Mouse (Mus musculus) neural tube, embryonic 13.5 days (tissue): ENCODE data around the gene Mrm1. TPM values are rescaled to one million over a fixed set of nuclear protein-coding genes. Genes with fewer than 3 reads are reported as not detected.

ENCODE experiments used
- ATAC-seq: fragments of 200-750 bp; cut with Nextera tagmentation; 2 replicates; pipeline ENCODE4 v1.8.0; 2017; ENCODE audit warnings: low read depth, mild to moderate bottlenecking, moderate TSS enrichment, moderate library complexity
- H3K27ac ChIP-seq: fragments of 300-500 bp; sonication (generic); replicated peaks from 2 replicates; pipeline ENCODE4 v1.5.1; 2015; ENCODE audit warnings: moderate library complexity, mild to moderate bottlenecking, inconsistent platforms
- H3K27me3 ChIP-seq: fragments of 300-500 bp; sonication (generic); 2 replicates; pipeline ENCODE4 v1.6.1; 2015; ENCODE audit warnings: mild to moderate bottlenecking, inconsistent platforms
- H3K36me3 ChIP-seq: fragments of 300-500 bp; sonication (generic); 2 replicates; pipeline ENCODE4 v1.6.1; 2015; ENCODE audit warnings: mild to moderate bottlenecking, inconsistent platforms
- H3K4me1 ChIP-seq: fragments of 300-500 bp; sonication (generic); replicated peaks from 2 replicates; pipeline ENCODE4 v1.6.1; 2015; ENCODE audit warnings: inconsistent platforms
- H3K4me2 ChIP-seq: fragments of 300-500 bp; sonication (generic); 2 replicates; pipeline ENCODE4 v1.6.1; 2015; ENCODE audit warnings: inconsistent platforms, mild to moderate bottlenecking, moderate library complexity
- H3K4me3 ChIP-seq: fragments of 300-500 bp; sonication (generic); 2 replicates; pipeline ENCODE4 v1.5.1; 2015; ENCODE audit warnings: mild to moderate bottlenecking, inconsistent platforms
- H3K9ac ChIP-seq: fragments of 300-500 bp; sonication (generic); 2 replicates; pipeline ENCODE4 v1.6.1; 2015; ENCODE audit warnings: moderate library complexity, mild to moderate bottlenecking, inconsistent platforms
- H3K9me3 ChIP-seq: fragments of 300-500 bp; sonication (generic); 2 replicates; pipeline ENCODE4 v1.6.1; 2016; ENCODE audit warnings: inconsistent platforms
- WGBS: fragments of 180-500 bp; shearing (Covaris S2); methylation state at CpG from one replicate; pipeline ENCODE4 v1.1.7; 2015; 5-methylcytosine and 5-hydroxymethylcytosine counted together
- polyA plus RNA-seq: library from polyadenylated mRNA; unstranded; fragments of >200 nt; fragmentation: Nextera tagmentation; extraction: Ambion mirVana; gene quantifications from 2 replicates; pipeline ENCODE4 v1.2.1, GENCODE M21; 2015

The Mrm1 gene
- polyA plus RNA-seq, 1 experiment from 2014 or later = 10.5 TPM

DNA sequence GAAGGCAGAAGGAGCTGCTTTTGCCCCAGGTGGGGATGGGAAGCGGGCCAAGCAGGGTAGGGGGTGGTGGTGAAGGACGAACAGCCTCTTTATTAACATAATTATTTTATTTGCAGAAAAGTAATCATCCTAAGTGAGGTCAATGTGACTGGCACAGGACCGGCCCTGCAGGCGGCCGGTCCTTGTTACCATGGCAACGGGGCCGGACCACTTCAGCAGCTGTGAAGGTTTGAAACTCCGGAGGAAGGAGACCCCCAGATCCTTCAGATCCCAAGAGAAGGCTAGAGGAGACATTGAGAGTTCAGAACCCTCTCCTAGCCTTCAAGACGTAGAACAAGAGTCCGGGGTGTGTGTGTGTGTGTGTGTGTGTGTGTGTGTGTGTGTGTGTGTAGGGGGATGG lies 22.3 kb downstream of the Mrm1 start:
- Histone ChIP-seq H3K36me3 (no peaks in the 10 kb centered on the region), H3K4me2 (no peak overlapping the region), H3K9me3 (no peaks in the 10 kb centered on the region), H3K27me3 (0 out of 2 replicates have a peak, but pooled peaks cover 8% of the 10 kb centered on the region), H3K27ac (no peak overlapping the region), H3K9ac (0 out of 2 replicates have a peak overlapping the region, but pooled peaks have one; percentile 28), H3K4me3 (no peak overlapping the region), H3K4me1 (peaks cover 22% of the 10 kb centered on the region)
- 25% methylated on average over 10 of the region's 10 CpGs for WGBS
- no peak for ATAC-seq

DNA sequence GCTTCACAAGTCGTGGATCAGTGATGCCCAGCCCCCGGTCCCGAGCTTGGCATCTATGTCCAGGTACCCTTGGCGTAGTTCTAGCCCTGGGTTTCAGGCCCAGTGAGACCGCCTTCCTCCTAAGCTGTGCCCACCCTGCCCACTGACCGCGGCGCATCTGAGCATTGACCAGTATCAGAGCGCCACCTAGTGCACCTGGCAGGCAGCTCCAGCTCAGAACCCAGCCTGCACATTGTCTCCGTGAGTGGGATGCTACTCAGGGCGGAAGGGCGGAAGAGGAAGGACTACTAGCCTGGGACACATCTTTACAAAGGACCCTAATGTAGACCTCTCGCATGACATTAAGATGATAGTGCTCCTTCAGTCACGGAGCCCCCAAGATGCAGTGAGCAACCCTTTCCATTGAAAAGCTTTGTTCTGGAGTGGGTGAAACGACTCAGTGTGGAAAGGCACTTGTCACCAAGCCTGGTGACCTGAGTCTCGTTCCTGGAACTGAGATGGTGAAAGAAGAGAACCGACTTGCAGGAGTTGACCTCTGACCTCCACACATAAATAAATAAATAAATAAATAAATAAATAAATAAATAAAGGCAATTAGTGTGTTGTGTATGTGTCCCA lies 24.7 kb downstream of the Mrm1 start:
- no peak overlapping the region for H3K4me3 ChIP-seq
- WGBS = 11% methylated on average over 17 of the region's 17 CpGs
- H3K9me3 ChIP-seq = no peaks in the 10 kb centered on the region
- peak overlapping the region; percentile 51; the same call in 1 of the 2 replicates for H3K9ac ChIP-seq
- peaks cover 22% of the 10 kb centered on the region for H3K4me1 ChIP-seq
- ATAC-seq = peak; percentile 90
- peak overlapping the region; percentile 42 for H3K4me2 ChIP-seq
- no peak overlapping the region for H3K27ac ChIP-seq
- 0 out of 2 replicates have a peak, but pooled peaks cover 12% of the 10 kb centered on the region for H3K27me3 ChIP-seq
- H3K36me3 ChIP-seq = no peaks in the 10 kb centered on the region

DNA sequence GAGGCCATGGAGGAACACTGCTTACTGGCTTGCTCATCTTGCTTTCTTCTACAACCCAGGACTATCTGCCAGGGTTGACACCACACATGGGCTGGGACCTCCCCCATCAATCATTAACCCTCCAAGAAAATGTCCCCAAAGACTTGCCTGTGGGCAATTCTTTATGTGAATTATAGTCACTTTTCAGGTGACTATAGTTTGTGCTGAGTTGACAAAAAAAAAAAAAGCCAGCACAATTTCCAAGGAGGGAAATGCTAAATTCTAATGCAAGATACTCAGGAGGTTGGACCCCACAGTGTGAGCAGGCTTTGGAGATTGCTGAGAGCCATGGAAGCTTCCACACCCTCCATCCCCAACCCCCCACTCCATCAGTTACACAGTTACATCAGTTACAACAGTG lies 25.8 kb downstream of the Mrm1 start:
- H3K4me1 ChIP-seq = peaks cover 22% of the 10 kb centered on the region
- H3K27ac ChIP-seq = no peak overlapping the region
- no peak for ATAC-seq
- peaks cover 12% of the 10 kb centered on the region; the same call in 1 of the 2 replicates for H3K27me3 ChIP-seq
- H3K4me3 ChIP-seq = no peak overlapping the region
- no peaks in the 10 kb centered on the region for H3K9me3 ChIP-seq
- no peaks in the 10 kb centered on the region for H3K36me3 ChIP-seq
- no peak overlapping the region for H3K4me2 ChIP-seq
- H3K9ac ChIP-seq = no peak overlapping the region

DNA sequence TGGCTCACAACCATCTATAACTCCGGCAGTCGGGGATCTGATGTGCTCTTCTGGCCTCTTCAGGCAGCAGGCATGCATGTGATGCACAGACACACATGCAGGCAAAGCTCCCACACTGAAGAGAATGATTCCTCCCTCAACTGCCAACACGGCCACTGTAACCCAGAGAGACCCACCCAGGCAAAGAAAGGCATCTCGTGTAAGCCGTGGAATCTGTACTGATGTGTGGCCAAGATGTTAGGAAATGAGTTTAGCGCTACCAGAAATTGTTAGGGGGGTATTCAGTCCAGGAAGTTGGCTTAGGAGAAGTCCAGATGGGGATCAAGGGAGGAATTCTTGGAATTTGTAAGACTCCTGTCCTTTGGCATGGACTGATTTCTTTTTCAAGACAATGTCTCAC lies 28.9 kb downstream of the Mrm1 start:
- Histone ChIP-seq H3K4me2 (no peak overlapping the region), H3K9me3 (no peaks in the 10 kb centered on the region), H3K27ac (no peak overlapping the region), H3K36me3 (no peaks in the 10 kb centered on the region), H3K4me1 (peaks cover 13% of the 10 kb centered on the region), H3K9ac (no peak overlapping the region), H3K27me3 (peaks cover 9% of the 10 kb centered on the region; the same call in 1 of the 2 replicates), H3K4me3 (no peak overlapping the region)
- 52% methylated on average over 6 of the region's 6 CpGs for WGBS
- ATAC-seq = no peak

DNA sequence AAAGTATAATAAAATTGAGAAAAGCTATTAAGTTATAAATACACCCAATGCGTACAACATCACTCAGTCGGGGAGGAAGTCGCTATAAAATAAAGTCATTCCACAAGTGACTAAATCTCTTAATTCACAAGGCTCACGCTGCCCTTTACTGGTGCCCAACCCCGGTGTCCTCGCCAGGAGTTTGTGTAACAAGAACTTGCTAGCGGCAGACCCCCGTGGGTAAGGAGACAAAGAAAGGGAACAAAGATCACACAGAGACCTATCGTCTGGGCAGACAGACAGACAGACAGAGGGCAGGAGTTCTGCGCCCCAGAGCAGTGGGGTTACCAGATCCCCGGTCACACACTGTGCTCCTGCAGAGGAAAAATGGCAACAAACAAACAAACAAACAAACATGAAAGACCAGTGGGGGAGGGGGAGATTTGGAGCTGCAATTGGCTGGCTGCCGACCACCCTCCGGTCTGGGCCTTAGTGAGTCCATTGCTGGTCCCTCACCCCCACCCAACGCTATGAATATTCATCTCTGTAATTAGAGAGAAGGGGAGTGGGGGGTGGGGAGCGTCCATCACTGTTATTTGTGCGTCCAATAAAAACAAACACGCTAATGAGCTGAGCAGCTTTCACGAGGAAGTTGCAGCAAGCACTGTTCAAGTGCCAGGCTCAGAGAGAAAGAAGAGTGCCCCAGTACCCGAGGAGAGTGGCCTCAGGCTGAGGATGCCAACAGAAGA lies 39.0 kb downstream of the Mrm1 start:
- Histone ChIP-seq H3K4me2 (peak overlapping the region; percentile 43), H3K4me3 (no peak overlapping the region), H3K27me3 (peaks cover 40% of the 10 kb centered on the region), H3K27ac (0 out of 2 replicates have a peak overlapping the region, but pooled peaks have one; percentile 15), H3K9ac (0 out of 2 replicates have a peak overlapping the region, but pooled peaks have one; percentile 38), H3K36me3 (no peaks in the 10 kb centered on the region), H3K4me1 (peaks cover 51% of the 10 kb centered on the region), H3K9me3 (no peaks in the 10 kb centered on the region)
- ATAC-seq = peak; percentile 40
- WGBS = 1% methylated on average over 19 of the region's 19 CpGs

DNA sequence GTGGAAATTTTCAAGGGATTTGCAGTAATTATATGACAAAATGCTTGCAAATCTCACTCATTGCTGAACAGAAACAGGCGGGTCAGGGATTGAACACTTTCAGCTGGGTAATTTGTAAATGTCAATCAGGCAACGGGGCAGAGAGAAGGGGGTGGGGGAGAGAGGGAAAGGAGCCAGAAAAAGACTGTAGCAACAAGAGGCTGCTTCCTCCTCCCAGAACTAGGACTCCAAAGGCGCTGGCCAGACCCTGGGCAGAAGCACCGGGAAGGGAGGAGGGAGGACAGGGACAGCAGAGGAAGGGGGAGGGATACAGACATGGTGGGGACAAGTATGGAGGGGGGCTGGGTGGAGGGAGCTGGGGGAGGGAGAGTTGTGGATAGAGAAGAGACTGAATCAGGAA lies 43.8 kb downstream of the Mrm1 start:
- H3K9ac ChIP-seq = no peak overlapping the region
- peaks cover 64% of the 10 kb centered on the region for H3K4me1 ChIP-seq
- H3K4me2 ChIP-seq = no peak overlapping the region
- no peaks in the 10 kb centered on the region for H3K9me3 ChIP-seq
- H3K27me3 ChIP-seq = peaks cover 30% of the 10 kb centered on the region
- H3K27ac ChIP-seq = peak overlapping the region; percentile 74
- 3% methylated on average over 4 of the region's 4 CpGs for WGBS
- H3K36me3 ChIP-seq = no peaks in the 10 kb centered on the region
- ATAC-seq = no peak
- H3K4me3 ChIP-seq = no peak overlapping the region

DNA sequence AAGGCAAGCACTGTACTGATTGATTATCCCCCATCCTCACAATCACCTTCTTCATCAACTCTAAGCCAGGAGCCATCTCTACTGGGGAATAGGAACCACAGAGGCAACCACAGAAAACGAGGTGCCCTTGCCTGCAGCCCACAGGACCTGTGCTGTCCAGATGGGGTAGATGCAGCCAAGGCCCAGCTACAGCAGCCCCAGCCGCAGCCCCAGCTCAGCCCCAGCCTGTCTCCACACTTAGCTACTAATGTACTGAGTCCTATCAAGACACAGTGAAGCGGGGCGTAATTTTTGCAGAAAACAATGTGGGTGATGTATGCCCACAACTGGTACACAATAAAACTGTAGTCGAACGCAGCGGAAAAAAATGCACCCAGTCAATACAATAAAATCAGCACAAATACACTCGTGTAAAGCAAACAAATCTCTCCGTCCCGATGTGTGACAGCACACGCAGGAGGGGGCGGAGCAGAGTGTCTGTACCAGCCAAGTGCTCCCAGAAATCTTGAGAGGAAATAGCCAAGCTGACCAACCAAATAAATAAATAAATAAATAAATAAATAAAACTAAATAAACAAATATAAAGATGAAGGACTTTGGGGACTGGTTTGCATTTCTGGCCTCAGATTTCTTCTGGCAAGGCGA lies 44.3 kb downstream of the Mrm1 start:
- peak overlapping the region; percentile 74 for H3K27ac ChIP-seq
- no peaks in the 10 kb centered on the region for H3K36me3 ChIP-seq
- no peak overlapping the region for H3K9ac ChIP-seq
- 37% methylated on average over 13 of the region's 13 CpGs for WGBS
- no peaks in the 10 kb centered on the region for H3K9me3 ChIP-seq
- H3K4me2 ChIP-seq = no peak overlapping the region
- peaks cover 59% of the 10 kb centered on the region for H3K4me1 ChIP-seq
- H3K27me3 ChIP-seq = peaks cover 30% of the 10 kb centered on the region
- H3K4me3 ChIP-seq = no peak overlapping the region
- no peak for ATAC-seq

DNA sequence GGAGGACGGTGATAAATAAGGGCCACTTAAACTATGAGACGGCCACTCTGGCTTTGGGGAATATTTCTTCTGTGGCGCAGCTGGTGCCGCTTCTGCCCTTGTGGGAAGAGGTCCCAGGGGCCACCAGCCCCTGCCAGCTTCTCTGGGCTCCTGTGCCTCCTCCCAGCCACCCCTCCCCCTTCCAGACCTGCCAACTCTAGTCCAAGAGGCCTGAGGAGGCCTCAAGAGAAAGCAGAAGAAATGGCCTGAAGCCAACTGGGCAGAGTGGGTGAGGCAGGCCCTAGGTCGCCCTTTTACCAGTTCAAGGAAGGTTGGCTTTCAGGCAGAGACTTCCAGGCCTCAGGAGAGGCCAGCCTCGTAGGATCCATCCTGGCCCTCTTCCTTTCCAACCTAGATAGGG lies 51.4 kb downstream of the Mrm1 start:
- WGBS = 36% methylated on average over 6 of the region's 6 CpGs
- peaks cover 69% of the 10 kb centered on the region for H3K4me1 ChIP-seq
- peak overlapping the region; percentile 61 for H3K27ac ChIP-seq
- H3K4me2 ChIP-seq = no peak overlapping the region
- no peaks in the 10 kb centered on the region for H3K36me3 ChIP-seq
- peaks cover 10% of the 10 kb centered on the region; the same call in 1 of the 2 replicates for H3K27me3 ChIP-seq
- no peak overlapping the region for H3K9ac ChIP-seq
- no peak for ATAC-seq
- H3K9me3 ChIP-seq = no peaks in the 10 kb centered on the region
- no peak overlapping the region for H3K4me3 ChIP-seq

DNA sequence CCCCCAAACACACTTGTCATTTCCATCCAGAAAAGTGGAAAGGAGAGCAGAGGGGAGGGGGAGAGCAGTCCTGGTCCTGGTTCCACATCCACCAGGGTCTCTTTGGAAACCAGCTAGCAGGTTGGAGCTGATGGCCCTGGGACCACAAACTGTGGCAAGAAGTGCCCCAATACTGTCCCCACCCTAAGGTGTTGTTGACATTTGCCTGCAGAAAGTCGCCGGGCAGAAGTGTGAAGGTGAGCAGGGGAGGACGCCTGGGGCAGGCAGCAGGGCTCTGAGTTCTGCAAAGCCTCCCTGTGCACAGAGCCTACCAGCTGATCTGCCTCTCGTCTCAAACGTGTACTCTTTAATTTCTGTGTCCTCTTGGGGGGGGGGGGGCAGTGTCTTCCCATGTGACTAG lies 54.2 kb downstream of the Mrm1 start:
- Histone ChIP-seq H3K9ac (peak overlapping the region; percentile 45; the same call in 1 of the 2 replicates), H3K4me1 (peaks cover 65% of the 10 kb centered on the region), H3K9me3 (no peaks in the 10 kb centered on the region), H3K36me3 (no peaks in the 10 kb centered on the region), H3K27me3 (peaks cover 16% of the 10 kb centered on the region), H3K4me2 (peak overlapping the region; percentile 46; the same call in 1 of the 2 replicates), H3K4me3 (no peak overlapping the region), H3K27ac (peak overlapping the region; percentile 78)
- ATAC-seq = no peak
- 19% methylated on average over 5 of the region's 5 CpGs for WGBS

DNA sequence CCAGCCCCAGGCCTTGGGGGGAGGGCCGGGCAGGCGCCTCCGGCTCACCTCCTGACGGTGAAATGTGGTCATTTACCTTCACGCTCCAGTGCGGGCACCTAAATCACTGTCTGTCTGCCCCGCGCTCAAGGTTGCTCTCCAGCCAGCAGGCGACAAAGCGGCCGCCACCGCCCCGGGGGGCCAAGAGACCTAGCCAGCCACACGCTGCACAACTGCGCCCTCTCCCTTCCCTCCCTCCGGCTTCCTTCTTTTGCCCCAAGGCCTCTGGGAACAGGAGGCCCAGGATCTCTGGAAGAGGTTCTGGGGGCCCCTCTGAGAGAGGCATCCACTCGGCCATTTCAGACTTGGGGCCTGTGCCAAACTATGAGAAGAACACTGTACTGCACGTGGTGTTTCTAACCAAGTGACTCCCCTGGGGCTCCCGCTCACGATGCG lies 54.8 kb downstream of the Mrm1 start:
- peak overlapping the region; percentile 46 for H3K4me2 ChIP-seq
- peaks cover 71% of the 10 kb centered on the region for H3K4me1 ChIP-seq
- H3K27ac ChIP-seq = peak overlapping the region; percentile 78
- no peaks in the 10 kb centered on the region for H3K36me3 ChIP-seq
- H3K9me3 ChIP-seq = no peaks in the 10 kb centered on the region
- peak; percentile 26; the same call in 1 of the 2 replicates for ATAC-seq
- H3K9ac ChIP-seq = peak overlapping the region; percentile 45; the same call in 1 of the 2 replicates
- no peak overlapping the region for H3K4me3 ChIP-seq
- under 1% methylated on average over 21 of the region's 21 CpGs for WGBS
- H3K27me3 ChIP-seq = peaks cover 18% of the 10 kb centered on the region

DNA sequence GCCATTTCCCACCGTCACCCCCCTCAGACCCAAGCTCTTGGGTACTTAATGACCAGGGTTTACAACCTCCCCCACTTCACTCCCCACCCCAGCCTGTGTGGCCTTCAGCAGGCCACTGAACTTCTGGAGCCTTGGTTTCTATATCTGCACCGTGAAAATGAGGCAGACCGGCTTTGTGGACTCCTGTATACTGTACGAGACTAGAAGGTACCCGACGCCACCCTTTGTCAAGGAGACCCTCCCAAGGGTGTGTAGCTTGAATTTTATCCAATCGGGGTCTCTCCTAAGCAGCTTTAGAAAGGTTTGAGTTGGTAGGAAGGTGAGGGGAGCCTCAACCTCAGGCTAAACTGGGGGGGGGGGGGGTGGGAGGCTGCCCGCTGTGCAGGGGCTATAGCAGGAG lies 55.2 kb downstream of the Mrm1 start:
- Histone ChIP-seq H3K27me3 (peaks cover 18% of the 10 kb centered on the region), H3K4me2 (peak overlapping the region; percentile 46), H3K4me3 (no peak overlapping the region), H3K27ac (peak overlapping the region; percentile 78), H3K4me1 (peaks cover 71% of the 10 kb centered on the region), H3K9ac (no peak overlapping the region), H3K9me3 (no peaks in the 10 kb centered on the region), H3K36me3 (no peaks in the 10 kb centered on the region)
- 9% methylated on average over 8 of the region's 8 CpGs for WGBS
- ATAC-seq = no peak; the same call in 1 of the 2 replicates
